Mouse (Mus musculus) layer of hippocampus, adult 9-10 months (tissue): Measurements from ENCODE around the gene Vmn1r64.
"Not testable (repeated sequence)": the region's sequence is repeated elsewhere in the genome, so short reads cannot be mapped to it uniquely, and the experiment has no call there.

Experiments
- DNase-seq: peaks from one replicate; pipeline ENCODE4 v3.0.0; 2022; ENCODE audit warnings: low spot score

Vmn1r64 gene

GRCm38 (mm10) chr7:5884442-5884841, at the start of gene Vmn1r64:
Gene Vmn1r64 (minus strand): TSS chr7:5884542.
- no peak for DNase-seq

GRCm38 (mm10) chr7:5899238-5899637, 14.9 kb upstream of the Vmn1r64 start:
- DNase-seq, result no peak

GRCm38 (mm10) chr7:5897245-5897644, 12.9 kb upstream of the Vmn1r64 start:
- not testable (repeated sequence) for DNase-seq
